Mouse (Mus musculus) liver (tissue): ENCODE results near the gene Cdh6.

ENCODE experiments used
- DNase-seq: peaks from one replicate; pipeline ENCODE4 v3.0.0-alpha.2; 2020; ENCODE audit warnings: mixed read lengths

The Cdh6 gene

DNA sequence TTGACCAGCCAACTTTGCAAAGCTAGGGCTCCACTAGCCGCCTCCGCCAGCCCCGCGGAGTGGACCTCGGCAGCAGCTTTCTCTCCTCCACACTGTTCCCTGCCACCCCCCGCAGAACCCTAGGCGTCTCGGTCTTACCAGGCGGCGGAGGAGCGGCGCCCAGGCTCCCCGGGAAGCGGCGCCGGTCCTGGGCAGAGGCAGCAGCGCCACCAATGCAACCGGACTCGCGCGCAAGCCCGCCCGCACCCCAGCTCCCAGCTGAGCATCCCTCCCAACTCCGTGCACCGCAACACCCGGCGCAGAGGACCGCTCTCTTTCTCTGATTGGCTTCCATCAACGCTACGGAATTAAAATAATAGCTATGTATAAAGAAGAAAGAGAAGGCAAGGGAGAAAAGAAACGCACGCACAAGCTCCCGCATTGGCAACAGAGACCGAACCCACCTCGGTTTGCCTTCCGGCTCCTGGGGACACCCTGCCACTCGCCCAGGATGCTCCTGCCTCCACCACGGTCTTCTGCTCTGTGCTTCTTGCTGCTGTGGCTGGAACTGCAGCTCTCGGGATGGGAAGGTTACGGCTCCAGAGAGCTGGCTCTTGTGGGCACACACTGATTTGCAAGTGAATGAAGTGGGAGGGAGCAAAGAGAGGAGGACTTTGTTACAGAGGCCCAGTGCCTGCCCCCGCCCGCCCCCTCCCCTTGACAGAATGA lies at the start of gene Cdh6:
Cdh6 (minus strand) TSS at position 605 of the 708 bp plus-strand sequence.
- peak; percentile 7 for DNase-seq

- DNase-seq, result no peak
These were observed 46.4 kb upstream of the Cdh6 start for GRCm38 (mm10) chr15:13219727-13220454.

GRCm38 (mm10) chr15:13217800-13218199 lies 44.3 kb upstream of the Cdh6 start:
- DNase-seq, result no peak

GRCm38 (mm10) chr15:13217161-13217560 lies 43.7 kb upstream of the Cdh6 start:
- DNase-seq, result no peak

DNA sequence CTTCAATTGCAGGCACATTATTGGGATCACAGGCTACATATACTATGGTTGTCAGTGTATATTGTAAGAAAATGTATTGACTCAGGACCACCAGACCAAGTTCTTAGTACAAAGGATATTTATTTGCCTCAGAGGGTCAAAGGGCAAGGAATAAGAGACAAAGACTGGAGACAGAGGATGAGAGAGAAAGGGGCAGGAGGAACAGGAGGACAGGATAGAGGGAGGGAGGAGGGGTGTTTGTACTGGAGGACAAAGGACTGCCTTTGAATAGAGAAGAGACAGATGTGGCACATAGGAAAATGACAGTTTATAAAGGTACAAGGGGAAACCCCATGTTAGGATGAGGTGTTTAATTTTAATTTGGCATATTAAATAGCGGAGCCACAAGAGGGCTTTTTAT lies 39.5 kb upstream of the Cdh6 start:
- DNase-seq, result no peak

DNA sequence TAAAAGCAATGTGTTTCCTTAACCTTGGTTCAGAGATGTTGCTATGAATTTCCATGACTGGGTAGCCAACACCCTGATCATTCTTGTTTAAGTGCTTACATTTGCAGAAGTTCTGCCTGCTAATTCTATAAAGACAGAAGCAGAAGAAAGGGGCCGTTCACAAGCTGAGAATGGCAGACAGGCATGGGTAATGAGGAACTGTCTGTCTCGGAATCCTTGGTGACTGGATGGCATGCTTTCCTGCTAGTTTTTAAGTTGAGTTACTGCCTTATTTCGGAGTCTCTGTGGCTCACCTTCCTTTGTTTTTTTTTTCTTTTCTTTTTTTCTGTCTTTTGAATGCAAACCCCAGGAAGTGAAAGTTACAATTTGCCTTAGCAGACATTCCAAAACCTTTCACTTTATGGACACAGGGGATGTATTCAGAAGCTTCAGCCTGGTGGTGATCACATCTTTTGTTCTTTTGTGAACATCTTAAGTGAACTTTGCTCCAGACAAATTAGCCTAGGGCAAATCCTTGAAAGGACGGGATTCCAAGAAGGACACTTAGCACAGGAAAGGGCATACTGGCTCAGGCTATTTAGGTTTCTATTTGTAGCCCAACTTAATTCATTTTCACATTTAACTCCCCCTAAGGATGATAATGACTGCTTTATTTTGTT lies 38.7 kb upstream of the Cdh6 start:
- DNase-seq, result no peak

DNA sequence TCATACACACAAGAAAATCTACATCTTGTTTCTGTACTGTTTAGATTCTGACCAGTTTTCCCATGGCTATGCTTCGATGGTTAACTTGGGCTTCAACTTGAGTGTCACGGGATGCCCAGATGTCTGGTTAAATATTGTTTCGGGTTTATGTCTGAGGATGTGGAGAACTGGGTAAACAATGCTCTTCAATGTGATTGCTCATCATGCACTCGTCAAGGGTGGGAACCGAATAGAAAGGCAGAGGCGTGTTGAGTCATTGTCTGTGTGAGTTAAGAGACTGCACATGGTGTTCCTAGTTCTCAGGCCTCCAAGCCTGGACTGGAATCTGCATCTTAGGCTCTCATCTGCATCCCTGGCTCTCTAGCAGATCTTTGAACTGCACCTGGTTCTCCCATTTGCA lies 36.7 kb upstream of the Cdh6 start:
- DNase-seq, result no peak

- DNase-seq, result no peak
These were observed 35.2 kb upstream of the Cdh6 start for GRCm38 (mm10) chr15:13208716-13209115.

- no peak for DNase-seq
These were observed 22.8 kb upstream of the Cdh6 start for GRCm38 (mm10) chr15:13196237-13196636.

DNA sequence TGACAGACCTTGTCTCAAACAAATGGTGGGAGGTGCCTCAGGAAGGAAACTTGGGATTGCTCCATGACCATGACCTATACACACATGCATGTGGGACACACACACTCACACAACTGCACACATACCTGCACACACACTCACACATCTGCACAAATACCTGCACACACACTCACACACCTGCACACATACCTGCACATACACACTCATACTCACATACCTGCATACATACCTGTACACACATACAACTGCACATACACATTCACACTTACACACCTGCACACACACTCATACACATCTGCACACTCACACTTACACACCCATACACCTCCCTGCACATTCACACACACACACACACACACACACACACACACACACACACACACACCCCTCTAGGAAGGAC lies 20.6 kb upstream of the Cdh6 start:
- no peak for DNase-seq

GRCm38 (mm10) chr15:13193076-13193475 lies 19.6 kb upstream of the Cdh6 start:
- DNase-seq, result no peak

DNA sequence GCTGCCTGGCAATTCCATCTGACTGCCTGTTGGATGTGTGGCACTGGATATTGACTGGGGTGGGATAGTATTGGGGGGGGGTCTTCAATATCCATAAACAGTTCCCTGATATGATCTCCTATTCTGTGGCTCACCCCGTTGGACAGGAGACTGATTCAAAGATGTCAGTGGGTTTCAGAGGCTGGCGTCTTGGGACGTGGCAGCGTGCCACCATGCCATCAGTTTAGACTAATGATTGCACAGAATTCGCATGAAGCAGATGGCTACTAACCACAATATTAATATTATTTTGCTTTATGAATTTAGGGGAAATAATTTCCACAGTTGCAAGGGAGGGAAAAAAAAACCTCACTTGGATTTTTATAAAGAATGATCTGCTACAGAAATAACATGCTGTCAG lies 10.2 kb upstream of the Cdh6 start:
- DNase-seq, result no peak

GRCm38 (mm10) chr15:13181430-13181829 lies 8.0 kb upstream of the Cdh6 start:
- no peak for DNase-seq

DNA sequence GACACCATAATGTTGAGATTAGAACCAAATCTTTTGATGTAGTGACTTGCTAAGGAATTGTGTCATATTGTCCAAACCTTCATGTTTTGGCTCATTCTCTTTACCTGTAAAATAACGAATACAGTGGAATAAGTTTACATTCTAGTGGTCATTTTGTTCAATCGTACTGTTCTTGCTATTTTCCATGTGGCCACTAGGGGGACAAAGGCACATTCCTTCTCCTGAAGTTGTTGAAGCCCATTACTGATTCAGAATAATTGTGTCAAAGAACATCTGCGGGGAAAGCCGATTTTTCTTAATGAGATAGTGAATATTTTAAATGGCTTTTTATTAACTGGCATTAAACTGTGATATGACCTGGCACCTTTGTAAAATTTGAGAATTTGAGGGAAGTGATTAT lies 7.5 kb upstream of the Cdh6 start:
- DNase-seq, result no peak

DNA sequence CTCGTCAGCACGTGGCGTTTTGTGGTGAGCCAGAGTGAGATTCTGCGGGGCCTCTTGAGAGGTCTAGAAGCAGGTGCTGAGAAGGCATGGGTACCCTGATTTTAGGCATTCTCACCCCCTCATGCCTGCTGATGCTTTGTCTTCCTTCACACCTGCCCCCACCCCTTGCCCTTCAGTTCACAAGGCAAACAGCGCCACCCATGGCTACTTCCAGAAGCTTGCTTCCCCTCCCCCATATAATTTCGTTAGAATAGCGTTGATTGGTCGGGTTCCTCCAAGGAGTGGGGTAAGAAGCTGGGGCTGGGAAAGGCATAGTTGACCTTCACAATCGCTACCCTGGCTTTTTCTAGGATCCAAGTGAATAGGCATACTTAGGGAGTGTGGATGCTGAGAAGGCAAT lies 2.5 kb upstream of the Cdh6 start:
- no peak for DNase-seq

DNA sequence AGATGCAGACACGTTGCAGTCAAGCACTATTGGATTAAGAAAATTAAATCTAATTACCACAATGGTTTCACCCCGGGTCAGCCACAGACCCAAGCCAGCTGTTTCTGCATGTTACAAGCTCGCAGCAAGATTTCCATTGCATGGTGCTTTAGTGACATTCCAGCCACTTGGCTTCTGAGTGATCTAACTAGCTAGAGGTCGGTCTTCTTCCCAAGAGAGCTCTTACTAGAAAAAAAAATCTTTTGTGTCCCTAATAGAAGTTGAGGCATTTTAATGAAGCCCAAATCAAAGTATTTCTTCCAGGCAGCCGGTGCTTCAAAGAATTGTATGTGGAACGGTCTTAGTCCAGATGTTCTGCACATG lies 1.1 kb upstream of the Cdh6 start:
- no peak for DNase-seq

DNA sequence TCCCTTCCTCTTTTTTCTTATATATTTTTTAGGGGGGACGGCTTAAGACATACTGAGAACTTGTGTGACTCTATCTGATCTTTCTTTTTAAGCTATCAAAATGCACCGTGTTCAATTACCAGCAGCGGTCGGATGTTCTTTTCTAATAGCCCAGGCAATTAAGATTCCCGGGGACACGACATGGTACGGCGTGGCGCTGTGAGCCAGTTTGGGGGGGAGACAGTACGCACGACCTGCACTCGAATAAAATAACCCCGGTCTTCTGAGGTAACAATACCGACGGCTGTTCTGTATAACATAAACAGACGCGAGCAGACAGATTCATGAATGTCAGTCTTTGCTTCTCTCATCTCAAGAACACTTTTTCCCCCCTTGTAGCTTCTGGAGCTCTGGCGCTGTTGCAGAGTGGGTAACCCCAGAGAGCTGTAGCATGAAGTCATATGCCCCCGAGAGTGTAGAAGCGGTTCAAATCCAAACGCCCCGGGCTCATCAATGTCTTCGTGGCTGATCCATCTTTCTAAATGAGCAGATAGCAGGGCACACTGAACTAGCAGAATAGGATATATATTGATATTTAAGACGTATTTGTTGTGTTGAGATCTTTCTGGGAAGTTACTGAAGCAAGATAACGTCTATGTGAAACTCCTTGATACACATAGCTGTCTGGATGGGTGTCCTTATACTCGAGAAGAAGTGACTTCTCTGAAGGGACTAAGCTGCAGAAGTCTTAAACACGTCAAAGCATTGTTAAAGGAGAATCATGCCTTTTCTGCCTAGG lies 554 bp upstream of the Cdh6 start:
- DNase-seq, result no peak

GRCm38 (mm10) chr15:13172365-13173070 lies 957 bp downstream of the Cdh6 start:
- DNase-seq, result no peak

DNA sequence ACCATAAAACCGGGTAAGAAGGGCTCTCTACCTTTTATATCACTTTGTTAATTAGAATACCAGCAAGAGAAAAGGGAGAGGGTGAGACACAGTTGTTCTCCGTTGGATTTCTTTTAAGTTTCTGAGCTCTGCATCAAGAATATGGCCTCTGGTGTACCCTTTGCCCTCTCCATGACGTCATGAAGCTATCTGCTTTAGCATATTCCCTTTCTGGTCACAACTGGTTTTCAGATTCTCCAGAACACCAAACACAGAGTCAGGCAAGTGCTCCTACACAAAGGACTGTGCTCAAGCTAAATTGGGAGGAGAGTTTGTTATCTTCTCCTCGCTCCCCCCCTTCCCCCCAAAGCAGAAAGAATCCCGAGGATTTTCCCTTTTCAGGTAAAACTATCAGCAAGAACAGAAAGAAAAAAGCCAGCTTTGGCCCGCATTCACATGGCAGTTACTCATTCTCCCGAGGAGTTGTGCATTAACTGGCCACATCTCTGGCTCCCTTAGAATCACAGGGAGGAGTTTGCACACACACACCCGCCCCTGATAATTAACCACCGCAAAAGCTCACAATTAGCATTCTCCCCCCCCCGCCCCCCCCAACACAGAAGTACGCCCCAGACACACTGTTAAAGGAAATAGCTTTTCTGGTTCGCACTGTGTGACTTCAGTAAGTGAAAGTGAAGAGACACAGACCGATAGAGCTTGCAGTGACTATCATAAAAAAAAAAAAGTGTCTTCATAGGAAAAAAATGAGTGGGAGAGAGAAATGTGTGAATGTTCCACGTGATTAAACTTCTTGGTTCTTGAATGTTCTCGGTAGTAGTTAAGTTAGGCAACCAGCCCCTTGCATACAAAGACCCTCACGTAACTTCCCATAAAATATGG lies 1.8 kb downstream of the Cdh6 start:
- DNase-seq, result no peak

DNA sequence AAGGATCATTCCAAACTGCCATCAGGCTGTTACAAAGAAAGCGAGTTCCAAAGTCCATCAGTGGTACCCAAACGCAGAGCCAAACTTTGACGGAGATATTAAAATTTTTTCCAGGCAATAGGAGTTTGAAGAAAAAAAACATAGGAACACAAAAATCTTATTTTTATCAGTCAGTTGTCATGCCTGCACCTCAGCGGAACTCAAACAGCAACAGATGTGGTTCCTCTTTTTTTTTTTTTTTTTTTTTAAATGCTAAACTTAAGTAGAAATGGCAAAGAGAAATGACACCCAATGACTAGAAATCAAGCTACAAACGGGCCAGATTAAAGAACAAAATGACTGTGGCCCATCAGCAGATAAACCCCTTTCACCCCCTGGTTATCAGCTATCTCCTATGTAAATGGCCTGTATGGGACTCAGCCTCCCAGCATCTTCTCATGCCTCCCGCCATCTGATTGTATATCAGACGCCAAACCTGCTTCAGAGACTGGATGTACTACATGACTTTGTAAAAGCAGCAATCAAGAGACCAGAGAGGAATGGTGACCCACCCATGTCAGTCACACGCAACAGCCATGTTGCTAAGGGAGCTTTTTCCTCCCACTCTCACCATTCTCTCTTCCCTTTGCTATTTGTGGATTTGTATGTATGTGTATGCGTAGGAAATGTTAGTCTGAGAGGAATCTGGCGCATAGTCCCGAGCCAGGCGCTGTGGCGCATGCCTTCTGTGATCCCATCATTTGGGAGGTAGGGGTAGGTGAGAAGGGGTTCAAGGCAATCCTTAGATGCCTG lies 8.2 kb downstream of the Cdh6 start:
- no peak for DNase-seq

DNA sequence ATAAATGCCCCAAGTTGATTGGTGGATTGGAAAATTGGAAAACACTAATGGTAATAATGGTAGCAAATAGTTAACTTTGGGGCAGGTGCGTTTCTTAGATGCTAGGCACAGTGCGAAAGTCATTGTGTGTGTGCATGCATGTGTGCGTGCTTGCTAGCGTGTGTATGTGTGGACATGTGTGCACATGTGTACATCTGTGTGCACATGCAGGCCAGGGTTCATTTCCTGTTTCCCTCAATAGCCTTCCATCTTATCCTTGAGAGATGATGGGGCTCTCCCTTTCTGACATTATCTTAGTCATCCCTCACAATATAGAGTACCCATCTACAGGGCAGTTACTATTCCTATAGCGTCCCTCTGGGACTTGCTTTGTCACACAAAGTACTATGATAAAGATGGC lies 17.7 kb downstream of the Cdh6 start:
- DNase-seq, result no peak
